Mouse (Mus musculus): ENCODE measurements at regions not wholly inside any gene's neighbourhood (a gene's known extent, or its start where the extent isn't known, plus 50 kb on each side); places are given as distances from the start of the nearest gene placed in this dataset.

DNA sequence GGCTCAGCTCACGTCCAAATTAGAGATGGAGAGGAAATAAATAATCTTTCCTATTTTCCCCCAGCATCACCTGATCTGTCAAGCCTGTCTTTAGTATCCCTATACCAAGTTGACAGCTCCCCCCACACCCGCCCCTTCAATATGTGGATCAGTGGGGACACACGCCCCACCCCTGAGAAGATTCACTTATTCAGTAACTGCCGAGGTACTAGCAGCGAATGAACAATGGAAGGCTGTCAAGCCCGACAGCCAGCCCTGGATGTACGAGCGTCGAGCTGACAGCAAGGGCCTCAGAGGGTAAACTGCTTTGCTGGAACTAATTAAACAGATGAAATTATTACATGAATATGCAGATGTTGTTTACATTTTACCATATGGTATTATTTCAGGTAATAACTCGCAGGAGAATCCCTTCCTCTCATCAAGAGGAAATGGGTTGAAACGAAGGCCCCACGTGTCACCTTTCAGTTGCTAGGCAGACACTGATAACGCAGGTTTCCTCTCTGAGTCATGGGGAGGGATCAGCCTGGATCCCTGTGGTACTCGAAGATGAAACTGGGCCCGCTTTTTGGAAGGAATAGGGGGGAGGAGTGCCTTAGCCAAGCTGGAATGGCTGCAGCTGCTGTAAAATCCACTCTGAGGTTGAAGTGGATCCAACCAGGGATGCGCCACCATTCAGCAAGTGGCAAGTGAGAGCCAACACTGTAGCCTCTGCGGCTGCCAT is 319.7 kb downstream of the Nr2f2 start:
- TF ChIP-seq POLR2A (IDR thresholded peaks at IDR 0.05; ENCODE audit: insufficient read depth, low read depth, low read length) (no peak), CTCF (IDR thresholded peaks at IDR 0.05; ENCODE audit: insufficient read depth, low read depth, low read length) (no peak)
